Mouse (Mus musculus): ENCODE measurements around the gene Hepacam. TPM values are rescaled to one million over a fixed set of nuclear protein-coding genes. Genes with fewer than 3 reads are reported as not detected.

Gene Hepacam
- total RNA-seq, 2 experiments from 2014 or later, result 0.21 to 0.33 TPM

- DNase-seq, result no peak
Observed at GRCm38 (mm10) chr9:37433823-37434560, 66.8 kb downstream of the Hepacam start.

- DNase-seq, result no peak
Observed at GRCm38 (mm10) chr9:37434932-37435331, 67.8 kb downstream of the Hepacam start.

- DNase-seq, result no peak
Observed at GRCm38 (mm10) chr9:37435616-37436015, 68.5 kb downstream of the Hepacam start.

Other genes with a start within 250 kb of the Hepacam start
- gene Pknox2, start 219.9 kb upstream of the Hepacam start, total RNA-seq (2021), result 1 to 10 TPM; 3.3 to 6.3 TPM
- 1 to 10 TPM; 5.8 to 7.3 TPM for gene Tmem218, start 159.1 kb upstream of the Hepacam start, total RNA-seq (2021)
- 1 to 10 TPM; 8.8 to 9.8 TPM for gene Slc37a2, start 111.6 kb upstream of the Hepacam start, total RNA-seq (2021)
- 1 to 10 TPM; 2.4 to 4.0 TPM for gene Ccdc15, start 18.9 kb upstream of the Hepacam start, total RNA-seq (2021)
- 10 to 100 TPM; 24.9 to 28.4 TPM for gene Robo4, start 34.5 kb downstream of the Hepacam start, total RNA-seq (2021)
- gene Robo3, start 65.9 kb downstream of the Hepacam start, total RNA-seq (2021), result under 1 TPM; 0.45 to 0.72 TPM
- 10 to 100 TPM; 14.7 to 22.5 TPM for gene Msantd2, start 122.0 kb downstream of the Hepacam start, total RNA-seq (2021)
- gene Esam, start 160.7 kb downstream of the Hepacam start, total RNA-seq (2021), result 10 to 100 TPM; 79.7 to 80.2 TPM
- 1 to 10 TPM; 5.6 to 9.0 TPM for gene Vsig2, start 171.9 kb downstream of the Hepacam start, total RNA-seq (2021)
- gene Nrgn, start 185.6 kb downstream of the Hepacam start, total RNA-seq (2021), result 1 to 10 TPM; 4.2 to 5.4 TPM
- 10 to 100 TPM; 13.7 to 14.5 TPM for gene Siae, start 188.3 kb downstream of the Hepacam start, total RNA-seq (2021)
- 1 to 10 TPM; 3.5 to 3.7 TPM for gene Spa17, start 246.4 kb downstream of the Hepacam start, total RNA-seq (2021)

Measured in adrenal gland, postnatal 10 days (tissue).